Mouse (Mus musculus) stomach, postnatal 0 days (tissue): ENCODE data around the gene Hesx1. TPM values are rescaled to one million over a fixed set of nuclear protein-coding genes. Genes with fewer than 3 reads are reported as not detected.
A peak's percentile ranks its signal among the peaks of the same experiment; 100 is the strongest.

Experiments
- ATAC-seq: fragments of 200-750 bp; cut with Nextera tagmentation; 2 replicates; pipeline ENCODE4 v1.8.0; 2017; ENCODE audit not compliant: low FRiP score, low TSS enrichment
- DNase-seq: peaks from one replicate; pipeline ENCODE4 v3.0.0-alpha.2; 2016; ENCODE audit warnings: low spot score
- H3K27ac ChIP-seq: fragments of 300-500 bp; sonication (generic); replicated peaks from 2 replicates; pipeline ENCODE4 v1.5.1; 2014; ENCODE audit warnings: mild to moderate bottlenecking, control low read depth
- H3K27me3 ChIP-seq: fragments of 300-500 bp; sonication (generic); 2 replicates; pipeline ENCODE4 v1.6.1; 2014; ENCODE audit warnings: low read length; ENCODE audit not compliant: control insufficient read depth, insufficient read depth
- H3K36me3 ChIP-seq: fragments of 300-500 bp; sonication (generic); 2 replicates; pipeline ENCODE4 v1.6.1; 2014; ENCODE audit warnings: low read length, mixed read lengths; ENCODE audit not compliant: control insufficient read depth, insufficient read depth
- H3K4me1 ChIP-seq: fragments of 300-500 bp; sonication (generic); replicated peaks from 2 replicates; pipeline ENCODE4 v1.6.1; 2014; ENCODE audit warnings: antibody characterized with exemption; ENCODE audit not compliant: control insufficient read depth, insufficient read depth
- H3K4me2 ChIP-seq: fragments of 300-500 bp; sonication (generic); replicated peaks from 2 replicates; pipeline ENCODE4 v1.6.1; 2014; ENCODE audit warnings: low read depth, mild to moderate bottlenecking, control low read depth, moderate library complexity
- H3K4me3 ChIP-seq: fragments of 300-500 bp; sonication (generic); 2 replicates; pipeline ENCODE4 v1.5.1; 2014; ENCODE audit warnings: low read depth, low read length, control low read depth
- H3K9ac ChIP-seq: fragments of 300-500 bp; sonication (generic); 2 replicates; pipeline ENCODE4 v1.6.1; 2014; ENCODE audit warnings: mild to moderate bottlenecking, low read length, control low read depth, mixed read lengths
- H3K9me3 ChIP-seq: fragments of 300-500 bp; sonication (generic); 2 replicates; pipeline ENCODE4 v1.6.1; 2016; ENCODE audit warnings: low read length; ENCODE audit not compliant: control insufficient read depth
- CTCF ChIP-seq: IDR thresholded peaks from 2 replicates; pipeline ENCODE4 v1.5.1; 2016; ENCODE audit warnings: antibody characterized with exemption, low read depth, mild to moderate bottlenecking, moderate library complexity
- EP300 ChIP-seq: optimal IDR thresholded peaks from 2 replicates; pipeline ENCODE3; 2016; ENCODE audit warnings: antibody characterized with exemption
- WGBS: fragments of 180-500 bp; shearing (Covaris S2); extraction: QIAGEN DNeasy Blood & Tissue Kit; methylation state at CpG from one replicate; pipeline ENCODE4 v1.1.7; 2014; 5-methylcytosine and 5-hydroxymethylcytosine counted together
- polyA plus RNA-seq: library from polyadenylated mRNA; unstranded; fragments of >200 nt; fragmentation: Nextera tagmentation; extraction: Ambion mirVana; gene quantifications from 2 replicates; pipeline ENCODE4 v1.2.1, GENCODE M21; 2015

Gene Hesx1
- polyA plus RNA-seq, 1 experiment from 2014 or later = 0.19 TPM

DNA sequence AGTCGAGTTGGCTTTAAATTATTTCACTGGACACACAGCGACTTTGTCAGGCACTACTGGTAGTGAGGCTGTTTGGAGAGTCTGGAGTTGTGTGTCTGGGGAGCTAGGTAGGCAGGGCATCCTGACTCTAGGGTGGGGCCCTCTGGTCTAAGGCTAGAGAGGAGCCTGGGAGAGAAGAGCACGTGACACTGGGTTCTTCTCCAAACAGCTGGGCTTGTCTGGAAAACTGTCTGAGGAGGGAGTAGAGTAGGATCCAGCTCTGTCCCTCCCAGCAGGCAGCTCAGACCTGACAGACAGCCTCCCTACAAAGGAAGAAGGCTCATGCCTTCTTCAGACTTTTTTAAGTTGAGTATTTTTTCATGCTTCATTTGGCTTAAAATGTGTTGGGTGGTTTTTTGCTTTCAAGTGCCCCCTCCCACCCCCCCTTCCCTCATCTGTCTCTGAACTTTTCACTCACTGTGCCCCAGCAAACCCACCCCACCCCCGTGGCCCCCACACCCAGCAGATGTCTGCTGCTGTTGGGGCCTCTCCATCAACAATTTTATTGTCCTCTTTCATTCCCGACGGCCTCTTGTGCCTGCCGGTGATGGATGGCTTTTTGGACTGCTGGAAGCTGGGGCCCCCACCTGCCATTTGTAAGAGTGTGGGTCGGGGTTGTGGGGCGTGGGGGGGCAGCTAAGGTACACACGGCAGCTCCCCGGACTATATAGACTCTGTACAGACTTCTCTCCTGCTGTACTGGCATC lies 50.2 kb downstream of the Hesx1 start:
- no peaks in the 10 kb centered on the region for H3K27me3 ChIP-seq

DNA sequence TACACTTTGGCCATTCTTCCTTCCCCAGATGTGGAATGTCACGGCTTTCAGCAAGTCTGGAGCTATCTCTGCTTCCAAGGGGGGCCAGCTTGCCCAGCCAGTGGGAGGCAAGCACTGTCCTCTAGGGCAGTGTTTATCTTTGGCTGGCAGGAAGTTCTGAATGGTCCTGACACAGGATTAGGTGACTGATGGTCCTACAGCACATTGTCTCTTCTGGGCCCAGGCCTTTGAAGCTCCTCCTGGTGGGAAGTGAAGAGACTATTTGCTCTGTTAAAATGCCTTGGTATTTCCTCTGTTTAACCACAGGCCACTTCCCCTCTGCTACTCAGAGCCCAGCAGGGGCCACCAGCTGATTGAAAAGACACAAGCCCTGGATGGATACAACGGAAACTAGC lies 50.7 kb downstream of the Hesx1 start:
- TF ChIP-seq CTCF = peak; percentile 56
- TF ChIP-seq EP300 = no peak
- H3K9ac ChIP-seq = peak overlapping the region; percentile 23; the same call in 1 of the 2 replicates
- no peaks in the 10 kb centered on the region for H3K9me3 ChIP-seq
- no peak for DNase-seq
- no peaks in the 10 kb centered on the region for H3K36me3 ChIP-seq
- H3K4me3 ChIP-seq = no peak overlapping the region
- 0 out of 2 replicates have a peak, but pooled peaks have one; percentile 17 for ATAC-seq
- no peak overlapping the region for H3K4me2 ChIP-seq
- H3K27ac ChIP-seq = peak overlapping the region; percentile 49
- 0 out of 2 replicates have a peak, but pooled peaks cover 8% of the 10 kb centered on the region for H3K4me1 ChIP-seq
- H3K27me3 ChIP-seq = no peaks in the 10 kb centered on the region
- 47% methylated on average over 2 of the region's 2 CpGs for WGBS

More for the DNA sequence above, 50.2 kb downstream of the Hesx1 start:
- 10% methylated on average over 11 of the region's 11 CpGs for WGBS
- Histone ChIP-seq H3K9me3 (no peaks in the 10 kb centered on the region), H3K9ac (no peak overlapping the region), H3K4me2 (peak overlapping the region; percentile 0; the same call in 1 of the 2 replicates), H3K27ac (peak overlapping the region; percentile 49), H3K4me1 (0 out of 2 replicates have a peak, but pooled peaks cover 8% of the 10 kb centered on the region), H3K4me3 (no peak overlapping the region), H3K36me3 (no peaks in the 10 kb centered on the region)
- TF ChIP-seq CTCF = no peak
- no peak for TF ChIP-seq EP300
- DNase-seq = no peak
- peak; percentile 41; the same call in 1 of the 2 replicates for ATAC-seq

DNA sequence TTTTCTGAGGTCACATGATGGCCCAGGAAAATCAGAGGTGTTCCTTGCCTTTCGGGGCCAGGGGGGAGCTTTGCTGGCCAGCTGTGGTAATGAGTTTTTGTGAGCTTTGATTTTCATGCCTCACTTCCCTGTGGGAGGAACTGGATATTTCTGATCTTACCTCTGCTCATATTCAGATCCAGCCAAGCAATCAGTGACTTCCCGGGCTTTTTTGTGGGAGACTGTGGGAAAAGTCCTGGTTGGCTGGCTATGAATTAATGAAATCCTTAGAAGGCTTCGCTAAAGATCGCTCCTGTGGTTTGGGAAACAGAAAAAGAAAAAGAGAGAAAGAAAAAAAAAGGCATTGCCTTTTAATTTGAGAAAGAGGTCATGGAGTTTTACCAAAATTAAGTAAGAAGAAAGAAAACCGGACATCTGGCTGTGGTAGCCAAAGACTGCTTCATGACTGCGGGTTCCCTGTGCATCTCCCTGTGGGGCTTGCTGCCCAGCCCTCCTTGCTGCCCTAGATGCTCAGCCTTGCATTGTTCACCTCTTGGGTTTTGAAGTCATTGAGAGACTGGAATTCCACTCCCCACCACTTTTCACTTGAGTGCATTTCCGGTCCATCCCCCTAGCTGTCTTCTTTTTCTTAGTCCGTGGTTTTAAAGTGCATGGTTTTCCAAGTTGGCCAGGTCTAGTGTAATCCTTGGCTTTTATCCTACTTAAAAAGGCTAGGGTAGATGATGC lies 54.2 kb downstream of the Hesx1 start:
- WGBS = 76% methylated on average over 8 of the region's 8 CpGs
- no peak overlapping the region for H3K4me2 ChIP-seq
- ATAC-seq (no peak), DNase-seq (no peak)
- no peak overlapping the region for H3K4me3 ChIP-seq
- H3K9ac ChIP-seq = no peak overlapping the region
- H3K36me3 ChIP-seq = no peaks in the 10 kb centered on the region
- no peaks in the 10 kb centered on the region for H3K9me3 ChIP-seq
- no peak overlapping the region for H3K27ac ChIP-seq
- H3K27me3 ChIP-seq = no peaks in the 10 kb centered on the region
- TF ChIP-seq EP300 (no peak), CTCF (no peak)
- 0 out of 2 replicates have a peak, but pooled peaks cover 8% of the 10 kb centered on the region for H3K4me1 ChIP-seq

- DNase-seq (no peak), ATAC-seq (no peak)
- no peak overlapping the region for H3K9ac ChIP-seq
- H3K4me2 ChIP-seq = no peak overlapping the region
- TF ChIP-seq CTCF (no peak), EP300 (no peak)
- 63% methylated on average over 9 of the region's 9 CpGs for WGBS
- no peak overlapping the region for H3K27ac ChIP-seq
- H3K9me3 ChIP-seq = no peaks in the 10 kb centered on the region
- 0 out of 2 replicates have a peak, but pooled peaks cover under 1% of the 10 kb centered on the region for H3K4me1 ChIP-seq
- no peaks in the 10 kb centered on the region for H3K27me3 ChIP-seq
- no peaks in the 10 kb centered on the region for H3K36me3 ChIP-seq
- no peak overlapping the region for H3K4me3 ChIP-seq
These were observed 55.8 kb downstream of the Hesx1 start for GRCm38 (mm10) chr14:27050043-27050442.

GRCm38 (mm10) chr14:27050560-27051510 lies 56.6 kb downstream of the Hesx1 start:
- TF ChIP-seq CTCF (no peak), EP300 (no peak)
- ATAC-seq (no peak), DNase-seq (no peak)
- WGBS = 53% methylated on average over 18 of the region's 18 CpGs
- Histone ChIP-seq H3K27ac (no peak overlapping the region), H3K36me3 (no peaks in the 10 kb centered on the region), H3K27me3 (no peaks in the 10 kb centered on the region), H3K4me1 (no peaks in the 10 kb centered on the region), H3K4me3 (no peak overlapping the region), H3K9me3 (no peaks in the 10 kb centered on the region), H3K4me2 (no peak overlapping the region), H3K9ac (no peak overlapping the region)
